Mouse (Mus musculus) embryonic facial prominence, embryonic 14.5 days (tissue): ENCODE results near the gene Kdm4a. TPM values are rescaled to one million over a fixed set of nuclear protein-coding genes. Genes with fewer than 3 reads are reported as not detected.

ENCODE experiments used
- ATAC-seq: fragments of 200-750 bp; cut with Nextera tagmentation; 2 replicates; pipeline ENCODE4 v1.8.0; 2017; ENCODE audit warnings: low read depth, moderate number of reproducible peaks, moderate TSS enrichment
- DNase-seq: peaks from one replicate; pipeline ENCODE4 v3.0.0-alpha.2; 2015; ENCODE audit warnings: low spot score
- H3K27ac ChIP-seq: fragments of 300-500 bp; sonication (generic); replicated peaks from 2 replicates; pipeline ENCODE4 v1.5.1; 2014; ENCODE audit warnings: low read depth, mild to moderate bottlenecking, low read length, moderate library complexity
- H3K27me3 ChIP-seq: fragments of 300-500 bp; sonication (generic); replicated peaks from 2 replicates; pipeline ENCODE4 v1.6.1; 2014; ENCODE audit warnings: low read length; ENCODE audit not compliant: control insufficient read depth, insufficient read depth
- H3K36me3 ChIP-seq: fragments of 300-500 bp; sonication (generic); 2 replicates; pipeline ENCODE4 v1.6.1; 2014; ENCODE audit warnings: low read length, mixed read lengths; ENCODE audit not compliant: control insufficient read depth, insufficient read depth
- H3K4me1 ChIP-seq: fragments of 300-500 bp; sonication (generic); 2 replicates; pipeline ENCODE4 v1.6.1; 2014; ENCODE audit warnings: antibody characterized with exemption, low read length; ENCODE audit not compliant: control insufficient read depth, insufficient read depth
- H3K4me2 ChIP-seq: fragments of 300-500 bp; sonication (generic); 2 replicates; pipeline ENCODE4 v1.6.1; 2014; ENCODE audit warnings: low read depth, mild to moderate bottlenecking, low read length, moderate library complexity, mixed read lengths
- H3K4me3 ChIP-seq: fragments of 300-500 bp; sonication (generic); 2 replicates; pipeline ENCODE4 v1.5.1; 2014; ENCODE audit warnings: low read depth, mild to moderate bottlenecking, low read length
- H3K9ac ChIP-seq: fragments of 300-500 bp; sonication (generic); 2 replicates; pipeline ENCODE4 v1.6.1; 2014; ENCODE audit warnings: low read depth, mild to moderate bottlenecking, low read length, moderate library complexity, mixed read lengths
- H3K9me3 ChIP-seq: fragments of 300-500 bp; sonication (generic); 2 replicates; pipeline ENCODE4 v1.6.1; 2016; ENCODE audit warnings: low read length; ENCODE audit not compliant: control insufficient read depth
- WGBS: fragments of 180-500 bp; shearing (Covaris S2); extraction: QIAGEN DNeasy Blood & Tissue Kit; methylation state at CpG from one replicate; pipeline ENCODE4 v1.1.7; 2014; 5-methylcytosine and 5-hydroxymethylcytosine counted together
- polyA plus RNA-seq: library from polyadenylated mRNA; unstranded; fragments of >200 nt; fragmentation: Nextera tagmentation; extraction: Ambion mirVana; gene quantifications from 2 replicates; pipeline ENCODE4 v1.2.1, GENCODE M21; 2014

Kdm4a gene
- polyA plus RNA-seq, 1 experiment from 2014 or later: 35.1 TPM

GRCm38 (mm10) chr4:118149956-118150680 lies 29.7 kb downstream of the Kdm4a start:
- H3K9ac ChIP-seq: no peak overlapping the region
- 83% methylated on average over 14 of the region's 14 CpGs for WGBS
- ATAC-seq (peak; percentile 38; the same call in 1 of the 2 replicates), DNase-seq (peak; percentile 19)
- H3K9me3 ChIP-seq: no peaks in the 10 kb centered on the region
- no peak overlapping the region for H3K4me3 ChIP-seq
- H3K27ac ChIP-seq: no peak overlapping the region
- H3K36me3 ChIP-seq: peaks cover 98% of the 10 kb centered on the region
- no peaks in the 10 kb centered on the region for H3K27me3 ChIP-seq
- no peaks in the 10 kb centered on the region for H3K4me1 ChIP-seq
- H3K4me2 ChIP-seq: no peak overlapping the region

- H3K9ac ChIP-seq: no peak overlapping the region
- WGBS: 85% methylated on average over 9 of the region's 10 CpGs
- no peak for ATAC-seq
These were observed 30.7 kb downstream of the Kdm4a start for GRCm38 (mm10) chr4:118149055-118149576.

GRCm38 (mm10) chr4:118148317-118148687 lies 31.5 kb downstream of the Kdm4a start:
- no peak for ATAC-seq
- no peak for DNase-seq
- no peaks in the 10 kb centered on the region for H3K27me3 ChIP-seq
- no peaks in the 10 kb centered on the region for H3K9me3 ChIP-seq
- no peak overlapping the region for H3K9ac ChIP-seq
- 88% methylated on average over 10 of the region's 10 CpGs for WGBS
- no peak overlapping the region for H3K27ac ChIP-seq
- peaks cover 98% of the 10 kb centered on the region for H3K36me3 ChIP-seq
- no peak overlapping the region for H3K4me2 ChIP-seq
- no peak overlapping the region for H3K4me3 ChIP-seq
- H3K4me1 ChIP-seq: no peaks in the 10 kb centered on the region

More at GRCm38 (mm10) chr4:118149055-118149576, 30.7 kb downstream of the Kdm4a start:
- Histone ChIP-seq H3K4me3 (no peak overlapping the region), H3K36me3 (peaks cover 98% of the 10 kb centered on the region), H3K4me1 (no peaks in the 10 kb centered on the region), H3K9me3 (no peaks in the 10 kb centered on the region), H3K27ac (no peak overlapping the region), H3K4me2 (no peak overlapping the region), H3K27me3 (no peaks in the 10 kb centered on the region)
- DNase-seq: no peak

- no peak overlapping the region for H3K4me2 ChIP-seq
- no peaks in the 10 kb centered on the region for H3K4me1 ChIP-seq
- DNase-seq (no peak), ATAC-seq (no peak)
- H3K36me3 ChIP-seq: peaks cover 98% of the 10 kb centered on the region
- no peak overlapping the region for H3K27ac ChIP-seq
- 95% methylated on average over 19 of the region's 19 CpGs for WGBS
- H3K9ac ChIP-seq: no peak overlapping the region
- no peaks in the 10 kb centered on the region for H3K27me3 ChIP-seq
- no peaks in the 10 kb centered on the region for H3K9me3 ChIP-seq
- H3K4me3 ChIP-seq: no peak overlapping the region
These were observed 32.1 kb downstream of the Kdm4a start for GRCm38 (mm10) chr4:118147547-118148316.

GRCm38 (mm10) chr4:118147090-118147489 lies 32.8 kb downstream of the Kdm4a start:
- Histone ChIP-seq H3K4me1 (no peaks in the 10 kb centered on the region), H3K36me3 (peaks cover 98% of the 10 kb centered on the region), H3K4me2 (no peak overlapping the region), H3K27me3 (no peaks in the 10 kb centered on the region), H3K4me3 (no peak overlapping the region), H3K27ac (no peak overlapping the region), H3K9me3 (no peaks in the 10 kb centered on the region), H3K9ac (no peak overlapping the region)
- no peak for ATAC-seq
- WGBS: 91% methylated on average over 10 of the region's 10 CpGs
- no peak for DNase-seq

- no peaks in the 10 kb centered on the region for H3K27me3 ChIP-seq
- peaks cover 98% of the 10 kb centered on the region for H3K36me3 ChIP-seq
- no peak for ATAC-seq
- H3K9ac ChIP-seq: no peak overlapping the region
- H3K27ac ChIP-seq: no peak overlapping the region
- DNase-seq: no peak
- H3K4me1 ChIP-seq: no peaks in the 10 kb centered on the region
- 74% methylated on average over 9 of the region's 9 CpGs for WGBS
- H3K4me2 ChIP-seq: no peak overlapping the region
- no peaks in the 10 kb centered on the region for H3K9me3 ChIP-seq
- H3K4me3 ChIP-seq: no peak overlapping the region
These were observed 35.5 kb downstream of the Kdm4a start for GRCm38 (mm10) chr4:118144324-118144723.

GRCm38 (mm10) chr4:118143679-118144078 lies 36.2 kb downstream of the Kdm4a start:
- Histone ChIP-seq H3K4me1 (no peaks in the 10 kb centered on the region), H3K27me3 (no peaks in the 10 kb centered on the region), H3K9ac (no peak overlapping the region), H3K4me3 (no peak overlapping the region), H3K36me3 (peaks cover 98% of the 10 kb centered on the region), H3K4me2 (no peak overlapping the region), H3K27ac (no peak overlapping the region), H3K9me3 (no peaks in the 10 kb centered on the region)
- no peak for DNase-seq
- 93% methylated on average over 7 of the region's 7 CpGs for WGBS
- no peak for ATAC-seq

- peaks cover 98% of the 10 kb centered on the region for H3K36me3 ChIP-seq
- no peaks in the 10 kb centered on the region for H3K27me3 ChIP-seq
- no peak overlapping the region for H3K4me2 ChIP-seq
- WGBS: 92% methylated on average over 5 of the region's 5 CpGs
- ATAC-seq: no peak
- H3K9me3 ChIP-seq: no peaks in the 10 kb centered on the region
- H3K27ac ChIP-seq: no peak overlapping the region
- no peak overlapping the region for H3K9ac ChIP-seq
- H3K4me3 ChIP-seq: no peak overlapping the region
- no peak for DNase-seq
- H3K4me1 ChIP-seq: no peaks in the 10 kb centered on the region
These were observed 38.3 kb downstream of the Kdm4a start for GRCm38 (mm10) chr4:118141511-118141910.
